Comparison of ENCODE assay signal across 19 mouse cellular contexts in the genomic region with DNA sequence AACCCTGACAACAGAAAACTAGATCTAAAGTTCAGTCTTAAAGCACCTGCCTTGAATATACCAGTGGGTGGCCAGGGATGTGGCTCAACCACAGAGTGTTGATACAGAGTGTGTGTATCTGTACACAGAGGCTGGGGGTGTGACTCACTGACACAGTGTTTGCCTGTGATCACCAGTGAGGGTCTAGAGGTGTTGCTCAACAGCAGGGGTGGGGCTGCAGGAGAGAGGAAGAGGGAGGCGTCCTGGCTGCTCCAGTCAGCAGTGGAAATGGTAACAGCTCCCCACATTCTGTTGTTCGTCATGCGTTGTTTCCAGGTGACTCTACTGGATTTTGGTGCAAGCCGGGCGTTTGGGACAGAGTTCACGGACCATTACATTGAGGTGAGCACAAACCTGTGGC. TPM values are rescaled to one million over a fixed set of nuclear protein-coding genes. Genes with fewer than 3 reads are reported as not detected.
A peak's percentile ranks its signal among the peaks of the same experiment; 100 is the strongest.
DNase-seq lines count a peak whose midpoint lies in the region; ATAC-seq and TF ChIP-seq lines count a peak whose summit lies in the region.
"Had no signal": no experiment of that assay in that cellular context is flagged by ENCODE, and none has a peak within 500 bp of the region (broad histone marks: within the 10 kb centered on the region; RNA-seq: fewer than 3 reads in every experiment).

No protein-coding gene starts in this region.

- H3K9me3 ChIP-seq in intestine, embryonic 16.5 days (ENCODE audit: control insufficient read depth, low read length), result no peaks in the 10 kb centered on the region
- H3K9me3 ChIP-seq in heart, embryonic 12.5 days (replicated peaks), result no peaks in the 10 kb centered on the region
- no peaks in the 10 kb centered on the region for H3K9me3 ChIP-seq in hindbrain, postnatal 0 days (ENCODE audit: low read length)
- H3K9me3 ChIP-seq: embryonic facial prominence, embryonic 13.5 days; forebrain, embryonic 10.5 days; limb, embryonic 12.5 days; midbrain, embryonic 10.5 days; neural tube, embryonic 15.5 days had no signal

- ATAC-seq in intestine, embryonic 16.5 days, result peak; percentile 59
- ATAC-seq in megakaryocyte progenitor cell, adult 5-6 weeks (replicated peaks; ENCODE audit: poor library complexity), result peak; percentile 92
- ATAC-seq in heart, embryonic 12.5 days (ENCODE audit: insufficient number of reproducible peaks, low FRiP score), result no peak
- no peak for ATAC-seq in hindbrain, postnatal 0 days
- ATAC-seq: activated CD4-positive, CD25-positive, alpha-beta regulatory T cell, adult 4 months had no signal

- no peak overlapping the region for H3K4me2 ChIP-seq in intestine, embryonic 16.5 days (ENCODE audit: low read depth, low read length)
- no peak overlapping the region for H3K4me2 ChIP-seq in heart, embryonic 12.5 days
- H3K4me2 ChIP-seq in hindbrain, postnatal 0 days (ENCODE audit: low read depth, low read length), result no peak overlapping the region
- H3K4me2 ChIP-seq: embryonic facial prominence, embryonic 13.5 days; heart, embryonic 11.5 days; limb, embryonic 12.5 days; neural tube, embryonic 15.5 days had no signal

- H3K36me3 ChIP-seq in intestine, embryonic 16.5 days (ENCODE audit: control insufficient read depth, insufficient read depth, low read length), result peaks cover 3% of the 10 kb centered on the region; the same call in 1 of the 2 replicates
- H3K36me3 ChIP-seq in heart, embryonic 12.5 days, result peaks cover 4% of the 10 kb centered on the region; the same call in 1 of the 2 replicates
- H3K36me3 ChIP-seq in hindbrain, postnatal 0 days (ENCODE audit: insufficient read depth, low read length), result no peaks in the 10 kb centered on the region

- TF ChIP-seq CTCF in hindbrain, postnatal 0 days (IDR thresholded peaks at IDR 0.05; ENCODE audit: low read depth), result no peak

- 73% methylated on average over 6 of the region's 6 CpGs for WGBS in intestine, embryonic 16.5 days
- 81% methylated on average over 6 of the region's 6 CpGs for WGBS in heart, embryonic 12.5 days
- whole genome bisulfite sequencing in hindbrain, postnatal 0 days, result 89% methylated on average over 6 of the region's 6 CpGs

- H3K4me3 ChIP-seq in intestine, embryonic 16.5 days (ENCODE audit: low read length), result no peak overlapping the region
- no peak overlapping the region for H3K4me3 ChIP-seq in heart, embryonic 12.5 days
- no peak overlapping the region for H3K4me3 ChIP-seq in hindbrain, postnatal 0 days (ENCODE audit: low read length)
- H3K4me3 ChIP-seq: embryonic facial prominence, embryonic 13.5 days; forebrain, embryonic 10.5 days; limb, embryonic 12.5 days; midbrain, embryonic 10.5 days; neural tube, embryonic 15.5 days had no signal

- DNase-seq in 416B (ENCODE audit: low read depth), result peak; percentile 96
- DNase-seq in lung, adult 18-20 months, result peak; percentile 74 to 87
- DNase-seq in hindbrain, postnatal 0 days (ENCODE audit: low spot score), result no peak
- no peak for DNase-seq in cerebellum, adult 9-11 months
- DNase-seq in right cerebral cortex, postnatal 14 days, result no peak
- DNase-seq: cerebellum, postnatal 36 days; heart, postnatal 4 days; kidney, postnatal 10 days; thymus, adult 18-20 months had no signal

- no peaks in the 10 kb centered on the region for H3K27me3 ChIP-seq in intestine, embryonic 16.5 days (replicated peaks; ENCODE audit: control insufficient read depth, insufficient read depth, low read length)
- H3K27me3 ChIP-seq in heart, embryonic 12.5 days (replicated peaks), result no peaks in the 10 kb centered on the region
- H3K27me3 ChIP-seq in hindbrain, postnatal 0 days (ENCODE audit: insufficient read depth, low read length), result no peaks in the 10 kb centered on the region
- H3K27me3 ChIP-seq: embryonic facial prominence, embryonic 13.5 days; limb, embryonic 12.5 days; neural tube, embryonic 15.5 days had no signal

- no peak overlapping the region for H3K9ac ChIP-seq in intestine, embryonic 16.5 days (ENCODE audit: low read depth, low read length)
- H3K9ac ChIP-seq in heart, embryonic 12.5 days, result no peak overlapping the region
- no peak overlapping the region for H3K9ac ChIP-seq in hindbrain, postnatal 0 days (replicated peaks; ENCODE audit: low read length)
- H3K9ac ChIP-seq: embryonic facial prominence, embryonic 13.5 days; limb, embryonic 12.5 days; neural tube, embryonic 15.5 days had no signal

- no peak overlapping the region for H3K27ac ChIP-seq in intestine, embryonic 16.5 days (ENCODE audit: low read length)
- no peak overlapping the region for H3K27ac ChIP-seq in heart, embryonic 12.5 days (ENCODE audit: poor library complexity, severe bottlenecking)
- no peak overlapping the region for H3K27ac ChIP-seq in hindbrain, postnatal 0 days
- H3K27ac ChIP-seq: embryonic facial prominence, embryonic 13.5 days; forebrain, embryonic 10.5 days; limb, embryonic 12.5 days; midbrain, embryonic 10.5 days; neural tube, embryonic 15.5 days had no signal

- peaks cover 2% of the 10 kb centered on the region for H3K4me1 ChIP-seq in intestine, embryonic 16.5 days (ENCODE audit: control insufficient read depth, insufficient read depth, low read length)
- H3K4me1 ChIP-seq in heart, embryonic 12.5 days (replicated peaks), result peaks cover 2% of the 10 kb centered on the region
- no peaks in the 10 kb centered on the region for H3K4me1 ChIP-seq in hindbrain, postnatal 0 days (ENCODE audit: insufficient read depth, low read length)

RNA-seq across cellular contexts. Expression of gene Numbl, which starts 6.3 kb away (rescaled TPM):
- polyA plus RNA-seq in intestine, embryonic 16.5 days (2015; fragmentation: Nextera tagmentation; extraction: Ambion mirVana), result 9.1 and 10.8 TPM in 2 replicates
- 0.37 and 1.3 TPM in 2 replicates for total RNA-seq in megakaryocyte progenitor cell, adult 5-6 weeks (2015)
- 0.57 and 0.83 TPM in 2 replicates for total RNA-seq in megakaryocyte progenitor cell, adult 5-6 weeks (2017)
- polyA plus RNA-seq in heart, embryonic 12.5 days (2016; fragmentation: Nextera tagmentation; extraction: Ambion mirVana), result 11.1 and 11.6 TPM in 2 replicates
- total RNA-seq in hindbrain, postnatal 0 days (2014; rRNA removed), result 140 and 161 TPM in 2 replicates
- 55.9 and 59.5 TPM in 2 replicates for polyA plus RNA-seq in hindbrain, postnatal 0 days (2015; fragmentation: Nextera tagmentation; extraction: Ambion mirVana)
- polyA plus RNA-seq: activated CD4-positive, CD25-positive, alpha-beta regulatory T cell, adult 4 months had no signal

RNA-seq across cellular contexts. Expression of gene Coq8b, which starts 19.1 kb away (rescaled TPM):
- 25.5 and 26.3 TPM in 2 replicates for polyA plus RNA-seq in intestine, embryonic 16.5 days (2015; fragmentation: Nextera tagmentation; extraction: Ambion mirVana)
- total RNA-seq in megakaryocyte progenitor cell, adult 5-6 weeks (2015), result 8.4 and 11.8 TPM in 2 replicates
- 10.9 and 14.8 TPM in 2 replicates for total RNA-seq in megakaryocyte progenitor cell, adult 5-6 weeks (2017)
- 11.4 and 11.5 TPM in 2 replicates for polyA plus RNA-seq in heart, embryonic 12.5 days (2016; fragmentation: Nextera tagmentation; extraction: Ambion mirVana)
- total RNA-seq in hindbrain, postnatal 0 days (2014; rRNA removed), result 26.5 and 27.6 TPM in 2 replicates
- 16.7 and 20.4 TPM in 2 replicates for polyA plus RNA-seq in hindbrain, postnatal 0 days (2015; fragmentation: Nextera tagmentation; extraction: Ambion mirVana)

RNA-seq across cellular contexts. Expression of gene Itpkc, which starts 23.5 kb away (rescaled TPM):
- 8.3 and 9.5 TPM in 2 replicates for polyA plus RNA-seq in intestine, embryonic 16.5 days (2015; fragmentation: Nextera tagmentation; extraction: Ambion mirVana)
- 1.7 and 1.9 TPM in 2 replicates for total RNA-seq in megakaryocyte progenitor cell, adult 5-6 weeks (2015)
- total RNA-seq in megakaryocyte progenitor cell, adult 5-6 weeks (2017), result 2.5 and 2.7 TPM in 2 replicates
- 3.1 and 3.4 TPM in 2 replicates for polyA plus RNA-seq in heart, embryonic 12.5 days (2016; fragmentation: Nextera tagmentation; extraction: Ambion mirVana)
- total RNA-seq in hindbrain, postnatal 0 days (2014; rRNA removed), result 14.3 and 18.8 TPM in 2 replicates
- polyA plus RNA-seq in hindbrain, postnatal 0 days (2015; fragmentation: Nextera tagmentation; extraction: Ambion mirVana), result 3.3 and 4.0 TPM in 2 replicates

RNA-seq across cellular contexts. Expression of gene Snrpa, which starts 55.9 kb away (rescaled TPM):
- 227 and 251 TPM in 2 replicates for polyA plus RNA-seq in intestine, embryonic 16.5 days (2015; fragmentation: Nextera tagmentation; extraction: Ambion mirVana)
- total RNA-seq in megakaryocyte progenitor cell, adult 5-6 weeks (2015), result 206 and 215 TPM in 2 replicates
- 88.4 and 96.6 TPM in 2 replicates for total RNA-seq in megakaryocyte progenitor cell, adult 5-6 weeks (2017)
- polyA plus RNA-seq in heart, embryonic 12.5 days (2016; fragmentation: Nextera tagmentation; extraction: Ambion mirVana), result 155 and 167 TPM in 2 replicates
- total RNA-seq in hindbrain, postnatal 0 days (2014; rRNA removed), result 128 and 131 TPM in 2 replicates
- 142 and 147 TPM in 2 replicates for polyA plus RNA-seq in hindbrain, postnatal 0 days (2015; fragmentation: Nextera tagmentation; extraction: Ambion mirVana)

RNA-seq across cellular contexts. Expression of gene BC024978, which starts 56.4 kb away (rescaled TPM):
- 2.8 and 2.9 TPM in 2 replicates for polyA plus RNA-seq in intestine, embryonic 16.5 days (2015; fragmentation: Nextera tagmentation; extraction: Ambion mirVana)
- 6.0 and 6.1 TPM in 2 replicates for total RNA-seq in megakaryocyte progenitor cell, adult 5-6 weeks (2015)
- total RNA-seq in megakaryocyte progenitor cell, adult 5-6 weeks (2017), result 0.58 and 1.0 TPM in 2 replicates
- polyA plus RNA-seq in heart, embryonic 12.5 days (2016; fragmentation: Nextera tagmentation; extraction: Ambion mirVana), result 2.9 and 3.2 TPM in 2 replicates
- 5.5 and 6.1 TPM in 2 replicates for total RNA-seq in hindbrain, postnatal 0 days (2014; rRNA removed)
- 2.1 and 2.5 TPM in 2 replicates for polyA plus RNA-seq in hindbrain, postnatal 0 days (2015; fragmentation: Nextera tagmentation; extraction: Ambion mirVana)

Comparison
In these comparisons a context has a peak if more than half of its experiments do, and no peak if none do; other contexts are left out.
1. DNase-seq: peak in 416B (single experiment) and lung, adult 18-20 months (2 of 2); none in hindbrain, postnatal 0 days (single experiment), cerebellum, adult 9-11 months (single experiment) and right cerebral cortex, postnatal 14 days (single experiment).
2. ATAC-seq: peak in intestine, embryonic 16.5 days (single experiment) and megakaryocyte progenitor cell, adult 5-6 weeks (single experiment); none in heart, embryonic 12.5 days (single experiment) and hindbrain, postnatal 0 days (single experiment).